Mouse (Mus musculus): ENCODE measurements around the gene Ninj2. TPM values are rescaled to one million over a fixed set of nuclear protein-coding genes. Genes with fewer than 3 reads are reported as not detected.

Ninj2 gene
- polyA plus RNA-seq, 1 experiment from 2014 or later = not detected

- WGBS = 72% methylated on average over 3 of the region's 3 CpGs
- no peak overlapping the region for H3K4me3 ChIP-seq
- no peaks in the 10 kb centered on the region for H3K9me3 ChIP-seq (replicated peaks)
- no peak overlapping the region for H3K27ac ChIP-seq
- no peak for DNase-seq (ENCODE audit: low spot score)
- no peaks in the 10 kb centered on the region for H3K27me3 ChIP-seq (ENCODE audit: low read depth, poor library complexity, severe bottlenecking)
- peaks cover 20% of the 10 kb centered on the region for H3K4me1 ChIP-seq
- no peaks in the 10 kb centered on the region for H3K36me3 ChIP-seq
Measured at GRCm38 (mm10) chr6:120151616-120152053, 58.5 kb downstream of the Ninj2 start.

GRCm38 (mm10) chr6:120152739-120153696, 59.9 kb downstream of the Ninj2 start:
- no peak overlapping the region for H3K27ac ChIP-seq
- H3K4me3 ChIP-seq = no peak overlapping the region
- no peaks in the 10 kb centered on the region for H3K27me3 ChIP-seq (ENCODE audit: low read depth, poor library complexity, severe bottlenecking)
- WGBS = 87% methylated on average over 25 of the region's 26 CpGs
- no peaks in the 10 kb centered on the region for H3K36me3 ChIP-seq
- H3K9me3 ChIP-seq (replicated peaks) = no peaks in the 10 kb centered on the region
- DNase-seq (ENCODE audit: low spot score) = no peak
- peaks cover 20% of the 10 kb centered on the region for H3K4me1 ChIP-seq

GRCm38 (mm10) chr6:120154526-120155309, 61.6 kb downstream of the Ninj2 start:
- DNase-seq (ENCODE audit: low spot score) = no peak
- WGBS = 80% methylated on average over 5 of the region's 5 CpGs

GRCm38 (mm10) chr6:120155510-120155909, 62.4 kb downstream of the Ninj2 start:
- 85% methylated on average over 4 of the region's 4 CpGs for WGBS
- Histone ChIP-seq H3K9me3 (replicated peaks) (no peaks in the 10 kb centered on the region), H3K4me3 (no peak overlapping the region), H3K4me1 (peaks cover 12% of the 10 kb centered on the region), H3K36me3 (no peaks in the 10 kb centered on the region), H3K27me3 (ENCODE audit: low read depth, poor library complexity, severe bottlenecking) (no peaks in the 10 kb centered on the region), H3K27ac (no peak overlapping the region)
- no peak for DNase-seq (ENCODE audit: low spot score)

More at GRCm38 (mm10) chr6:120154526-120155309, 61.6 kb downstream of the Ninj2 start:
- no peaks in the 10 kb centered on the region for H3K36me3 ChIP-seq
- no peaks in the 10 kb centered on the region for H3K27me3 ChIP-seq (ENCODE audit: low read depth, poor library complexity, severe bottlenecking)
- no peak overlapping the region for H3K4me3 ChIP-seq
- H3K4me1 ChIP-seq = peaks cover 18% of the 10 kb centered on the region
- no peaks in the 10 kb centered on the region for H3K9me3 ChIP-seq (replicated peaks)
- H3K27ac ChIP-seq = no peak overlapping the region

- no peak overlapping the region for H3K27ac ChIP-seq
- no peaks in the 10 kb centered on the region for H3K36me3 ChIP-seq
- H3K4me3 ChIP-seq = no peak overlapping the region
- 79% methylated on average over 6 of the region's 6 CpGs for WGBS
- H3K4me1 ChIP-seq = peaks cover 11% of the 10 kb centered on the region
- H3K27me3 ChIP-seq (ENCODE audit: low read depth, poor library complexity, severe bottlenecking) = no peaks in the 10 kb centered on the region
- DNase-seq (ENCODE audit: low spot score) = no peak
- no peaks in the 10 kb centered on the region for H3K9me3 ChIP-seq (replicated peaks)
Measured at GRCm38 (mm10) chr6:120157479-120157878, 64.3 kb downstream of the Ninj2 start.

- WGBS = 72% methylated on average over 9 of the region's 9 CpGs
- Histone ChIP-seq H3K4me3 (no peak overlapping the region), H3K4me1 (peaks cover 11% of the 10 kb centered on the region), H3K27ac (no peak overlapping the region), H3K9me3 (replicated peaks) (no peaks in the 10 kb centered on the region), H3K36me3 (no peaks in the 10 kb centered on the region), H3K27me3 (ENCODE audit: low read depth, poor library complexity, severe bottlenecking) (no peaks in the 10 kb centered on the region)
- DNase-seq (ENCODE audit: low spot score) = no peak
Measured at GRCm38 (mm10) chr6:120159133-120159901, 66.2 kb downstream of the Ninj2 start.

GRCm38 (mm10) chr6:120162928-120163327, 69.8 kb downstream of the Ninj2 start:
- WGBS = 82% methylated on average over 6 of the region's 6 CpGs
- peaks cover 6% of the 10 kb centered on the region for H3K4me1 ChIP-seq
- no peaks in the 10 kb centered on the region for H3K9me3 ChIP-seq (replicated peaks)
- H3K4me3 ChIP-seq = no peak overlapping the region
- H3K27me3 ChIP-seq (ENCODE audit: low read depth, poor library complexity, severe bottlenecking) = no peaks in the 10 kb centered on the region
- no peak for DNase-seq (ENCODE audit: low spot score)
- H3K27ac ChIP-seq = no peak overlapping the region
- no peaks in the 10 kb centered on the region for H3K36me3 ChIP-seq

- DNase-seq (ENCODE audit: low spot score) = no peak
- H3K27ac ChIP-seq = no peak overlapping the region
- H3K9me3 ChIP-seq (replicated peaks) = no peaks in the 10 kb centered on the region
- no peaks in the 10 kb centered on the region for H3K36me3 ChIP-seq
- H3K4me1 ChIP-seq = no peaks in the 10 kb centered on the region
- H3K4me3 ChIP-seq = no peak overlapping the region
- 88% methylated on average over 4 of the region's 4 CpGs for WGBS
- no peaks in the 10 kb centered on the region for H3K27me3 ChIP-seq (ENCODE audit: low read depth, poor library complexity, severe bottlenecking)
Measured at GRCm38 (mm10) chr6:120164765-120165164, 71.6 kb downstream of the Ninj2 start.

GRCm38 (mm10) chr6:120167574-120167973, 74.4 kb downstream of the Ninj2 start:
- 79% methylated on average over 4 of the region's 4 CpGs for WGBS
- no peak overlapping the region for H3K27ac ChIP-seq
- H3K4me3 ChIP-seq = no peak overlapping the region
- no peaks in the 10 kb centered on the region for H3K36me3 ChIP-seq
- no peaks in the 10 kb centered on the region for H3K9me3 ChIP-seq (replicated peaks)
- DNase-seq (ENCODE audit: low spot score) = no peak
- no peaks in the 10 kb centered on the region for H3K27me3 ChIP-seq (ENCODE audit: low read depth, poor library complexity, severe bottlenecking)
- H3K4me1 ChIP-seq = no peaks in the 10 kb centered on the region

- WGBS = 88% methylated on average over 8 of the region's 8 CpGs
- H3K27me3 ChIP-seq (ENCODE audit: low read depth, poor library complexity, severe bottlenecking) = no peaks in the 10 kb centered on the region
- H3K4me1 ChIP-seq = no peaks in the 10 kb centered on the region
- no peaks in the 10 kb centered on the region for H3K9me3 ChIP-seq (replicated peaks)
- no peak for DNase-seq (ENCODE audit: low spot score)
- H3K27ac ChIP-seq = no peak overlapping the region
- no peak overlapping the region for H3K4me3 ChIP-seq
- no peaks in the 10 kb centered on the region for H3K36me3 ChIP-seq
Measured at GRCm38 (mm10) chr6:120172294-120173017, 79.3 kb downstream of the Ninj2 start.

GRCm38 (mm10) chr6:120174028-120174601, 81.0 kb downstream of the Ninj2 start:
- 85% methylated on average over 6 of the region's 6 CpGs for WGBS
- Histone ChIP-seq H3K27ac (no peak overlapping the region), H3K4me1 (no peaks in the 10 kb centered on the region), H3K4me3 (no peak overlapping the region), H3K27me3 (ENCODE audit: low read depth, poor library complexity, severe bottlenecking) (no peaks in the 10 kb centered on the region), H3K36me3 (no peaks in the 10 kb centered on the region), H3K9me3 (replicated peaks) (no peaks in the 10 kb centered on the region)
- DNase-seq (ENCODE audit: low spot score) = no peak

All from limb, embryonic 10.5 days (tissue).